Mouse (Mus musculus): ENCODE measurements around the gene Etv2. TPM values are rescaled to one million over a fixed set of nuclear protein-coding genes. Genes with fewer than 3 reads are reported as not detected.

Gene Etv2
- polyA plus RNA-seq, 1 experiment from 2014 or later = 0.47 TPM

- under 1% methylated on average over 20 of the region's 20 CpGs for WGBS
- peak overlapping the region; percentile 43 for H3K4me3 ChIP-seq
- peaks cover 73% of the 10 kb centered on the region for H3K27me3 ChIP-seq (replicated peaks; ENCODE audit: low read depth, poor library complexity, severe bottlenecking)
- no peak overlapping the region; the same call in 1 of the 2 replicates for H3K27ac ChIP-seq (replicated peaks)
- no peaks in the 10 kb centered on the region for H3K36me3 ChIP-seq (replicated peaks)
- no peaks in the 10 kb centered on the region for H3K9me3 ChIP-seq
- H3K4me1 ChIP-seq = peaks cover 37% of the 10 kb centered on the region
- peak; percentile 82 for DNase-seq (ENCODE audit: low spot score)
These were observed 1.0 kb downstream of the Etv2 start for GRCm38 (mm10) chr7:30634621-30635020.

- Histone ChIP-seq H3K36me3 (replicated peaks) (no peaks in the 10 kb centered on the region), H3K27me3 (replicated peaks; ENCODE audit: low read depth, poor library complexity, severe bottlenecking) (peaks cover 73% of the 10 kb centered on the region), H3K27ac (replicated peaks) (no peak overlapping the region), H3K4me3 (peak overlapping the region; percentile 43), H3K4me1 (peaks cover 30% of the 10 kb centered on the region), H3K9me3 (no peaks in the 10 kb centered on the region)
- WGBS = 7% methylated on average over 27 of the region's 27 CpGs
- peak; percentile 42 for DNase-seq (ENCODE audit: low spot score)
These were observed 1.8 kb downstream of the Etv2 start for GRCm38 (mm10) chr7:30633762-30634412.

GRCm38 (mm10) chr7:30629013-30629412 lies 6.6 kb downstream of the Etv2 start:
- Histone ChIP-seq H3K4me1 (peaks cover 15% of the 10 kb centered on the region), H3K27ac (replicated peaks) (no peak overlapping the region), H3K27me3 (replicated peaks; ENCODE audit: low read depth, poor library complexity, severe bottlenecking) (peaks cover 41% of the 10 kb centered on the region), H3K36me3 (replicated peaks) (peaks cover 6% of the 10 kb centered on the region), H3K4me3 (no peak overlapping the region), H3K9me3 (no peaks in the 10 kb centered on the region)
- DNase-seq (ENCODE audit: low spot score) = no peak

GRCm38 (mm10) chr7:30626647-30627046 lies 9.0 kb downstream of the Etv2 start:
- no peak overlapping the region for H3K27ac ChIP-seq (replicated peaks)
- H3K4me3 ChIP-seq = no peak overlapping the region; the same call in 1 of the 2 replicates
- H3K9me3 ChIP-seq = no peaks in the 10 kb centered on the region
- WGBS = 81% methylated on average over 5 of the region's 5 CpGs
- H3K36me3 ChIP-seq (replicated peaks) = peaks cover 29% of the 10 kb centered on the region
- DNase-seq (ENCODE audit: low spot score) = no peak
- peaks cover 10% of the 10 kb centered on the region for H3K4me1 ChIP-seq
- peaks cover 17% of the 10 kb centered on the region for H3K27me3 ChIP-seq (replicated peaks; ENCODE audit: low read depth, poor library complexity, severe bottlenecking)

GRCm38 (mm10) chr7:30625530-30626384 lies 9.9 kb downstream of the Etv2 start, which contains the start of gene Cox6b1:
Cox6b1 (minus strand) TSS chr7:30626151.
- peak; percentile 93 for DNase-seq (ENCODE audit: low spot score)
- Histone ChIP-seq H3K36me3 (replicated peaks) (peaks cover 38% of the 10 kb centered on the region), H3K9me3 (no peaks in the 10 kb centered on the region), H3K4me1 (peaks cover 10% of the 10 kb centered on the region), H3K4me3 (peak within 1 kb of the TSS; percentile 92), H3K27ac (replicated peaks) (peak within 1 kb of the TSS; percentile 88), H3K27me3 (replicated peaks; ENCODE audit: low read depth, poor library complexity, severe bottlenecking) (peaks cover 8% of the 10 kb centered on the region)
- WGBS = 2% methylated on average over 44 of the region's 44 CpGs

- no peaks in the 10 kb centered on the region for H3K27me3 ChIP-seq (replicated peaks; ENCODE audit: low read depth, poor library complexity, severe bottlenecking)
- no peak overlapping the region for H3K27ac ChIP-seq (replicated peaks)
- 91% methylated on average over 3 of the region's 3 CpGs for WGBS
- H3K36me3 ChIP-seq (replicated peaks) = peaks cover 91% of the 10 kb centered on the region
- H3K4me3 ChIP-seq = no peak overlapping the region
- DNase-seq (ENCODE audit: low spot score) = peak; percentile 40
- H3K4me1 ChIP-seq = no peaks in the 10 kb centered on the region
- H3K9me3 ChIP-seq = 0 out of 2 replicates have a peak, but pooled peaks cover 2% of the 10 kb centered on the region
These were observed 16.4 kb downstream of the Etv2 start for GRCm38 (mm10) chr7:30619202-30619601.

- no peak overlapping the region for H3K27ac ChIP-seq (replicated peaks)
- no peak overlapping the region for H3K4me3 ChIP-seq
- no peak for DNase-seq (ENCODE audit: low spot score)
- H3K4me1 ChIP-seq = no peaks in the 10 kb centered on the region
- H3K27me3 ChIP-seq (replicated peaks; ENCODE audit: low read depth, poor library complexity, severe bottlenecking) = no peaks in the 10 kb centered on the region
- 0 out of 2 replicates have a peak, but pooled peaks cover 2% of the 10 kb centered on the region for H3K9me3 ChIP-seq
- H3K36me3 ChIP-seq (replicated peaks) = peaks cover 85% of the 10 kb centered on the region
- WGBS = 93% methylated on average over 9 of the region's 9 CpGs
These were observed 17.0 kb downstream of the Etv2 start for GRCm38 (mm10) chr7:30618658-30619057.

- H3K4me1 ChIP-seq = no peaks in the 10 kb centered on the region
- 64% methylated on average over 5 of the region's 5 CpGs for WGBS
- H3K9me3 ChIP-seq = 0 out of 2 replicates have a peak, but pooled peaks cover 2% of the 10 kb centered on the region
- H3K27me3 ChIP-seq (replicated peaks; ENCODE audit: low read depth, poor library complexity, severe bottlenecking) = no peaks in the 10 kb centered on the region
- no peak overlapping the region for H3K27ac ChIP-seq (replicated peaks)
- no peak overlapping the region for H3K4me3 ChIP-seq
- no peak for DNase-seq (ENCODE audit: low spot score)
- H3K36me3 ChIP-seq (replicated peaks) = peaks cover 54% of the 10 kb centered on the region
These were observed 20.4 kb downstream of the Etv2 start for GRCm38 (mm10) chr7:30615049-30615760.

GRCm38 (mm10) chr7:30614454-30614853 lies 21.2 kb downstream of the Etv2 start:
- Histone ChIP-seq H3K9me3 (0 out of 2 replicates have a peak, but pooled peaks cover 2% of the 10 kb centered on the region), H3K4me1 (no peaks in the 10 kb centered on the region), H3K4me3 (no peak overlapping the region), H3K27me3 (replicated peaks; ENCODE audit: low read depth, poor library complexity, severe bottlenecking) (no peaks in the 10 kb centered on the region), H3K36me3 (replicated peaks) (peaks cover 48% of the 10 kb centered on the region), H3K27ac (replicated peaks) (no peak overlapping the region)
- WGBS = 78% methylated on average over 2 of the region's 2 CpGs
- no peak for DNase-seq (ENCODE audit: low spot score)

GRCm38 (mm10) chr7:30613529-30614112 lies 22.0 kb downstream of the Etv2 start:
- no peak overlapping the region for H3K4me3 ChIP-seq
- no peaks in the 10 kb centered on the region for H3K27me3 ChIP-seq (replicated peaks; ENCODE audit: low read depth, poor library complexity, severe bottlenecking)
- H3K27ac ChIP-seq (replicated peaks) = no peak overlapping the region
- H3K4me1 ChIP-seq = no peaks in the 10 kb centered on the region
- peak; percentile 71 for DNase-seq (ENCODE audit: low spot score)
- H3K36me3 ChIP-seq (replicated peaks) = peaks cover 39% of the 10 kb centered on the region
- 0 out of 2 replicates have a peak, but pooled peaks cover 2% of the 10 kb centered on the region for H3K9me3 ChIP-seq
- 27% methylated on average over 14 of the region's 14 CpGs for WGBS

GRCm38 (mm10) chr7:30612654-30613402 lies 22.8 kb downstream of the Etv2 start, which contains the start of gene Upk1a:
Upk1a (minus strand) TSS chr7:30612847.
- WGBS = 79% methylated on average over 8 of the region's 8 CpGs
- Histone ChIP-seq H3K4me3 (no peak within 1 kb of the TSS), H3K36me3 (replicated peaks) (peaks cover 32% of the 10 kb centered on the region), H3K27ac (replicated peaks) (no peak within 1 kb of the TSS), H3K4me1 (0 out of 2 replicates have a peak, but pooled peaks cover 5% of the 10 kb centered on the region), H3K27me3 (replicated peaks; ENCODE audit: low read depth, poor library complexity, severe bottlenecking) (no peaks in the 10 kb centered on the region), H3K9me3 (0 out of 2 replicates have a peak, but pooled peaks cover 2% of the 10 kb centered on the region)
- DNase-seq (ENCODE audit: low spot score) = no peak
